Mouse (Mus musculus): ENCODE data around the gene Ddx25. TPM values are rescaled to one million over a fixed set of nuclear protein-coding genes. Genes with fewer than 3 reads are reported as not detected.

Ddx25 gene
- 0.67 and 0.68 TPM in 2 replicates for total RNA-seq (2021)
- long read RNA-seq, experiment 1, full-length matches to known transcripts: 2 of 3 reads
- long read RNA-seq, experiment 1, partial matches to known transcripts: 1 of 3 reads
- long read RNA-seq, experiment 1, other reads (novel, unspliced or antisense): 0 of 3 reads
- long read RNA-seq, experiment 2: 0 reads

DNA sequence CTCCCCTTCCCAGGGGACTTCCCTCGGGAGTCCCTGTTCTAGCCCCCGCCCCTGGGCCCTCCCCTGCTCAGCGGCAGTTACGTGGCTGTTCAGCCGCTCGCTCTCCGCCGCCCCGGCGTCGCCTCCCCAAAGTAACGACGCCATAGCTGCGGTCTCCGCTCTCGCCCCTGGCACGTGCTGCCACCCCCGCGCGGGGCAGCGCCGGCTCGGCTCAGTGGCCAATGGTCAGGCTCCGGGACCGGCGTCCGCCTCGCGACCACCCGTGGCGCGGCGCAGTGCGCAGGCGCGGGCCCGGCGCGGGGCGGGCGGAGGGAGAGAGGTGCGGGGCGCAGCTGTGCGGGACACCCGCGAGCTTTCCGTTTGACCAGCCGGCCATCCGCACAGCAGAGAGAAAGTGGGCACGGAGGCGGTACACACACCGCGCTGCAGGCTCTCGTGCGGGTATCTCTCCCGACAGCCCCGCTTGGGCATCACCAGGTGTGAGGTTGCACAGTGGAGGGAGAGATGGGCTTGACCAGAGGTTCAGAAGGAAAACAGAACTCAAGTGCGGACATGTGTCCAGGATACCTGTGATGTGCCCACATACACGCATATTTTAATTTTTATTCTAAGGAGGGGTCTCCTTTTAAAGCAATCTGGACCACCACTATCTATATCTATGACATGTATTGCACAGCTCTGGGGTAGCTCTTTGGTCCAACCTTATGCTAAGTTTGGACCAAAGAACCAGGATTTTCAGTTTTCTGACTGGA is at the start of gene Ddx25, which contains the start of gene Pus3:
Ddx25 (minus strand) TSS at position 272 of the 752 bp plus-strand sequence.
Pus3 (plus strand) TSS at position 339 of the 752 bp plus-strand sequence.
- peak; percentile 45 for DNase-seq

DNA sequence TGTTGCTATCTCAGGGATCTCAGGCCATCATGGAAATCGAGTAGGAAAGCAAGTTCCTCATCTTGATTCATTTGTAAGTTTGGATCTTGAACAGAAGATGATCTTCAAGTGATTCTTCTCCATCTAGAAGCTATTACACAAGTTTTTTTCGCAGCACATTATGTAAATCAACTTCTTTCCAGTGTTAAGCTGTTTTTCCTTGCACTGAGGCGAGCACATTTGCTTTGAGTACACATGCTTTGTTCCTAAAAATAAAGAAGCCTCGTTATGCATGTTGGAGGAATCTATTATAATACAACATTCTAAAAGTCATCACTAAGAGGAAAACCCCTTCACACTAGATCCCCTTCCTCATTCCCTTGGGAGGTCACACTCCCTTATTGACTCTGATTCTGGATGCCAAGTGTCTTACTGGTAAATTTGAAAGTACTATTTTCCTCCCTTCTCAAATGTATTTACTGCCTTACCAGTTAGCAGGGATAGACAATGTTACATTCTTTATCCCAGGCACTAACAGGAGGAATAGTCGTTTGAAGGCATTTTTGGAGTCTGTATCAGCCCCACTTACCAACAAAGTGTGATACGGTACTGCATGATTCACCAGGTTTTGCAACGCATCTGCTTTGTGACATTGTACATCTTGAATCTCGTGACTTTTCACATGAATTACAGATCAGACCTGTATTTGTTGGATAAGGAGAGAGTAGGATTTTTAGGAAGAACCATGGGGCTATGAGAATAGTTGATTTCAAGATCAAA is 49.5 kb upstream of the Ddx25 start:
- no peak for DNase-seq

DNA sequence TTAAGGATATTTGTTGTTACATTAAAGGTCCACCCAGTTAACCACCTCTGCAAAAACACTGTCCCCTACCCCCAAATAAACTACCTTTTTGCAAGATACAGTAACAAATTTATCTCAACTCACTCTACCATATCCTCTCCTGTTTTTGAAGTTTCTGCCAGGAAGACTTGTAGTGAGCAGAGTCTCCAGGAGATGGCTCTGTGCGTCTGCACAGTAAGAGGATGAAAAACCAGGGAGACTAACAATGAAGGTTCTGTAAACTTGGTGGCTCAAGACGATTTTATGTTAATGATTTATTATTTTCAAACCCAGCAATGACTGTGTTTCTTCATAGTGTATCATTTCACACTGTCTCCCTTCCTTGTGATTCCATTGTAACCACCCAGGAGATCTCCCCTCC is 34.6 kb upstream of the Ddx25 start:
- DNase-seq: no peak

DNA sequence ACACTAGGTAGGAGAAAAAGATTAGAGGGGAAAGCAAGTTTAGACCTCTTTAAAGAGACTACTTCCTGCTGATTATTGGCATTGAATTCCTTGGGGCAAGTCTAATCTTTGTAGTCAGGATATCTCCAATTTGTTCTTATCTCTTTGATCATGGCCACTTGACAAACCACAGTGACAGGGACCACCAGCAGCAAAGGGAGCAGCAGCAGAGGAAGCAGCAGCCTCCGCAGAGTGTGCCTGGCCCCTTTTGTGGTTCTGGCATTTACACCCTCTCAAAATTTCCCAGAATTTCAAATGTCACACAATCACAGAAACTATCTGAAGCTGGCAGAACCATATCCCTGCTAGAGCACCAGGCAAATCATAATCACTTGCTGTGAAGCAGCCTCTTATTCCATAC is 29.3 kb upstream of the Ddx25 start:
- no peak for DNase-seq

DNA sequence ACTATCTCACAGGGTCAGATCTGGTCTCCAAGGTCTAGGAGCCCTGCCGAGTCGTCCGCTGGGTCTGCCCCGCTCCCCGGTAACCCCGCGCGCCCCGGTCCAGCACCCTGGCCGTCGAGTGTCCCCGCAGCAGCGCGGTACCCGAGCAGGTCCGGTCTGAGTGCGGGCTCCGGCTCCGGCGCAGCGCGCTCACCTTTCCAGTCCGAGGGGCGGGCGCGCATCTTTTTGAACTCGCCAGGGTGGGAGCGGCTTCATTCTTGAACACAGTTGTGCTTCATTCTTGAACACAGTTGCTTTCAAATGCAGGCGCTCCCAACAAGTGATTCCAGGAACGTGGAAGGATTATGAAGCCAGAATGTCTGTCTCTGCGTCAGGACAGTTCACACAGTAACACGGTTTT is 16.1 kb upstream of the Ddx25 start:
- DNase-seq: peak; percentile 9

DNA sequence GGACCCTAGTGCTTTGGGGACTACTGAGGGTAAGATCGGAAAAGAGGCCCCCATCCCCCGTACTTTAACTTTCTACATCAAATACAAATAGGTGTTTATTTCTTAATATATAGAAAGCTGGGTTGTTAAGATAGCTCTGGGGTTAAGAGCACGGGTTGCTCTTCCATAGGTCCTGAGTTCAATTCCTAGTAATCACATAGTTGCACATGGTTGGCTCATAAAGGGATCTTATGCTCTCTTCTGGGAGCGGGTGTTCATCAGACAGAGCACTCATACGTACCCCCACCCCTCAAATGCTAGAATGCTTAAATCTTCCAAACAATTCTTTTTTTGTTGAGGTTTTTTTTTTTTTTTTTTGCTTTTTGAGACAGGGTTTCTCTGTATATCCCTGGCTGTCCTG is 12.3 kb upstream of the Ddx25 start:
- DNase-seq: no peak

DNA sequence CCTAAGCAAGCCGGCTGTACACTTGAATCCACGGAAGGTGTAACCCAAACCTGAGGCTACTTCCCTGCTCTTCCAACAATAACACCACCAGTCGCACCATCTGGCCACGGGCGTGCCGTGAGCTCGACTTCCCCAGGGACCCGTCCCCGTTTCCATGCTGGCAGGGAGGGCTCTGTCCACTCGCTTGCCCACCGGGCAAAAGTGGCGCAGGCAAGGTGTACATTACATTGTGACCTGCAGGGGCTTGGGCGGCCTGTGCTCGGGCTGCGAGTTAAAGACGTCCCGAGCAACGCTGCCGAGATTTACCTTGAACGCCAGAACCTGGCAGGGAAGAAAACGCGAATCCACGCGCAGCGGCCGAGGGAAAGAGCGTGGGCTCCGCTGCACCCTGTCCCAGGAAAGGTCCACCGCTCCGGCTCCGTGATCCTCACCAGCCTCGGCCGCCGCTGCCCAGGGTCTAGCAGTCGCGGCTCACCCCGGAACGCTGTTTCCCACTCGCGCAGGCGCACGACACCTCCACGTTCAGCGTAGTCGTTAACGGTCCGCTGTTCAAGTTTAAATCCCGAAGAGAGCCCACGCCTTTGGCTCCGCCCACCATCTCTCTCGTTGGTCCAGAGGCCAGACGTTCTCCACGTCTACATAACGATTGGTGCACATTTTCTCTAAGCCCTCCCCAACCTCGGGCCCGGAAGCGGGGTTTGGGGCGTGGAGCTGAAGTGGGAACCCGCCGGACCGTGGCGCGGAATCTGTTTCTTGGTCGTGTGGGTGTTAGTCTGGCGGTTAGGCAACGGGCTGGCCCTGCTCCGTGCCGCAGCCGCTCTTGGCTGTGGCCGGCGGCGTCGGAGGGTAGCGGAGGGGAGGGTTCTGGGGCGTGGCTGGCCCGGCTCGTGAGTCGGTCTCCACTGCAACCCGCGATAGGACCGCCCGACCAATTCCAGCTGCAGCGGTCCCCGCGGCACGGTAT is 11.5 kb upstream of the Ddx25 start, which contains the start of the genes Pate2 and Hyls1:
Pate2 (plus strand) TSS at position 714 of the 964 bp plus-strand sequence.
Hyls1 (minus strand) TSS at position 828 of the 964 bp plus-strand sequence.
- peak; percentile 95 for DNase-seq

DNA sequence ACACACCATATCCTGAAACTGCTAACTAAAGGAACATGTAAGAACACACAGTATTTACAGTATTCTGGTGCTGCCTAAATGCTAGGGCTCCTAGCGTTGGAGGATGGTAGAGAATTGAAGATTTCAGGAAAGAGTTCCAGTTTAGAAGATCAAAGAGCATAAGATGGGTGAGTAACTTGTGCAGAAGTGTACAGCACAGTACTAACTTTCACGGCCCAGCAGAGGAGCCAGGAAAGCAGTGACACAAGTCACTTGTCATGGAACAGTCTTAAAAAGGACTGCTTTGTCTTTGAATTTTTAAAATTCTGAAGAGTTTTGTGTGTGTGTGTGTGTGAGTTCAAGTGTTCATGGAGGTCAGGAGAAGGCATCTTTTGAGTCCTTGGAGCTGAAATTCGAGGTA is 9.7 kb upstream of the Ddx25 start:
- DNase-seq: no peak

DNA sequence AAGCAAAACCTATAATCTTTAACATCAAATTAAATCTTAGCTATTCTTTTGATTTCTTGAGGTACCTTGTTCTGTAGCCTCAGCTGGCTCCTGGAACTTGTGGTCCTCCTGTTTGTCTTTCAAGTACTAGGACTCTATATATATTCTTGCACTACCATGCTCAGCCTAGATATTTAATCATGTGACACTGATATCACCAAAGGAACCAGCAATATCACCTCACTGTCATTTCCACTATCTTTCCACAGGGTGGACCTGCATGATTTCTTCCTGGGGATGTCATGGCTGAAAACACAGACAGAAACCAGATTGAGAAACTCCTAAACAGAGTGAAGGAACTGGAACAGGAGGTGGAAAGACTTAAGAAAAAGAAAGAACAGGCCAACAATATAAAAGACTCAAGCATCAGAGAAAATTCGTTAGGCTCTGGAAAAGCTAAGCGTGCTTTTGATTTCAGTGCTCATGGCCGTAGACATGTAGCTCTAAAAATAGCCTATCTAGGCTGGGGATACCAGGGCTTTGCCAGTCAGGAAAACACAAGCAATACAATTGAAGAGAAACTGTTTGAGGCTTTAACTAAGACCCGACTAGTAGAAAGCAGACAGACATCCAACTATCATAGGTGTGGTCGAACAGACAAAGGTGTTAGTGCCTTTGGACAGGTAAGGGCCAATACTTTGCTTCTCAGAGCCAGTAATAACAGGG is 6.4 kb upstream of the Ddx25 start:
- no peak for DNase-seq

DNA sequence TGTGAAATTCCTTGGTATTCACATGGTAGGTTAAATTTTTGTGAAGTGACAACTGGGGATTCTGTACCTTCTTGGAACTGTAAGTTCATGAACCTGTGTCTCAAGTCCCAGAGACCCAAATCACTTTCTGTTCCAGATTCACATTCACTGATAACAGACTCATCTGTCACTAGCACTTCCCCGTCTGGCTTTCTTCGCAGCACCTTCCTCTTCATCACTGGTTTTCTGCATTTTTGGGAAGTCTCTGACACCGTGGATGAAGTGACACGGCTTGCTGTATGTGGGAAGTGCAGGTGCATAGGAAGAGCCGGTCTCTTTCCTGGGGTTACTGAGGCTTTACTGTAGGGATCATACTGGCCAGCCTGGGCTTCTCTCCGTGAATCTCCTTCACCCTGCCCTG is 3.3 kb upstream of the Ddx25 start:
- DNase-seq: no peak

DNA sequence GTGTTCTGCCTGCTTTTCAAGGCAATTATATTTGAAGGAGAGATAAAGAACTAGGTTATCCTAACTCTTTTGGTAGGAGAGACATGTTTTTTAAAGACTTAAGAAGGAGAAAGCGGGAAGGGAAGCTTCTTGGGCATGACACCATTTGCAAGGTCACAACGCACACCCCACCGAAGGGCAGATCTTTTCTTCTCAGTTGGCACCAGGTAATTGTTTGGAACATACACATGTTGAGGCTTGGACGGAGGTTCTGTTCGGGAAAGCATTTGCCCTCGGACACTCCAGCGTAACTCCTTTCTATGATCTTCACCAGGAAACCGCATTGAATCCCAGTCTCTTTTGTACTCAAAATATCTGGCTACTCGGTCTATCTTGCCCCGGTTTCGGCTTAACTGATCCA is 2.7 kb upstream of the Ddx25 start:
- no peak for DNase-seq

DNA sequence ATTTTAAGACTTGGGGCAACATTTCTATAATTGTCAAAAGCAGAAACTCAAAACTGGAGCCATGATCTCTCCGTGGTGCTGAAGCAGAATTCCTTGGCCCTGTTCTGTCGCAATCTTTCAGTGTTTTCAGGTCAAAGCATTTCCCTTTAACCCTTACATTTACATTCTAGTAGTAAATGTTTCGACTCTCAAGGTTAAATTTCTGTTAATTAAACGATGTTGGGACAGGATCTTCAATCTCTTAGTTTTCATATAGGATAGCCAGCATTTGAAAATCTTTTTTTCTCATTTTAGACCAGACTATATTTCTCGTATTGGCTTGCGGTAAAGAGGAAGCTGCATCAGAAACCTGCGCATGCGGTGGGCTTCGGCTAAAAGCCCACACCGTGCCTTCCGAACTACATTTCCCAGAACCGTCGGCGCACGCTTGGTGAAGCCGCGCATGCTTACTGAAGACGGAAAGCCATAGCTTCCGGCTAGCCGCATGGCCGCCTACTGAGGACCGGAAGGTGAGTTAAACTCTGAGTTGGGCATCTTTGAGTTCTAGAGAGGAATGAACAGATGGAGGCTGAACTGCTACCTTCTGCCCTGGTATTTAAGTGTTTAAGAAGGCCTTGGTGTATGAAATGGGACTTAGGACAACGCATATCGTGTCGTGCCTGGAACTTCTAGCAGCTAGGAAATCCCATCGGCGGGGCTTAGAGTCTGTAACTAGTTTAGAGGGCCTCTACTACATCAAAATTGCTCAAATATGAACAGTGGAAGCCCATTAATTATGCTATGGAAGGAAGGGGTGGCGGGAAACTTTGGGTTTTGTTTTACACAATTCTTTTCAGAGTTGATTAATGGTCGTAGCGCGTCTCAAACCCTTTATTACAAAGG is 922 bp upstream of the Ddx25 start:
- peak; percentile 83 for DNase-seq

DNA sequence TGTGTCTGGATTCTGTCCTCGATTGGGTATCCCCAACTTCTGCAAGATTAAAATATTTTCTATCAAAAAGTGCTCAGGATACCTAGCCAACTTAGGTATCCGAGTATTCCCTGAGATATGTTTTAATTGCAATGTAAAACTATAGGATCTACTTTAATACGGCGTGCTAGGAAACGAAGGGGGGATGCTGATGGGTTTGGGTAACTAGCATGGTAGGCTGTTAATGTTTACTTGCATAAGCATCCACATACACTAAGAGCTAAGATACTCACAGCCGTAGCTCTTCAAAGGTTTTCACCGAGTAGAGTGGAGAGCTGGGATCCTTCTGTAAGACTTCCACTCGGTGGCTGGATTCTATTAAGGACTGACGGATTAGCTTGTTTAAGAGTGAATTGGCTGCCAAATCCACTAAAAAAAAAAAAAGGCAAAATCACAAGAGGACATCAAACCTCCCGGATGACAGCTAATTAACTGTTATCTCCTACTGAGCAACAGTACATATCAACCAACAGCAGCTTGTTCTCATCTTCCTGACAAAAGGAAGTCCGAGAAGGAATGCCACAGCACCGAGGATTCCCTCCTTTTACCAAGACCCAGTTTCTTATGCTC is 1.7 kb downstream of the Ddx25 start:
- no peak for DNase-seq

DNA sequence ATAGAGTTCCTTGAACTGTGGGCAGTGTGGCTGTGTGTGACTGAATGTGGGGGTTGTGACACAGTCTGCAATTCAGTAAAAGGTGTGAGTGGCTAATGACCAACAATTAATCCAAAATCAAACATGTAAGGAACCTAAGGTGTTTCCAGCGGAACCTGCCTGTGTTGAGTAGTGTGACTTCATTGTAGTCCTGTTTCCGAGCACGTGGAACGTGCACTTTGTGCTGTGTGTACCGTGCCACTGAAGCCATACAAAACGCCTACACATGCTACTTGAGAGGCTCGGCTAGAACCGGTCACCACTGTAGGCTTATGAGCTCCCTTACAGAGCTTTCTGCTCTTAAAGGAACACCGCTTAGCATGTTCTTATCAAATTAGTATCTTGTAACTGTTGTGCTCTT is 9.9 kb downstream of the Ddx25 start:
- DNase-seq: no peak

DNA sequence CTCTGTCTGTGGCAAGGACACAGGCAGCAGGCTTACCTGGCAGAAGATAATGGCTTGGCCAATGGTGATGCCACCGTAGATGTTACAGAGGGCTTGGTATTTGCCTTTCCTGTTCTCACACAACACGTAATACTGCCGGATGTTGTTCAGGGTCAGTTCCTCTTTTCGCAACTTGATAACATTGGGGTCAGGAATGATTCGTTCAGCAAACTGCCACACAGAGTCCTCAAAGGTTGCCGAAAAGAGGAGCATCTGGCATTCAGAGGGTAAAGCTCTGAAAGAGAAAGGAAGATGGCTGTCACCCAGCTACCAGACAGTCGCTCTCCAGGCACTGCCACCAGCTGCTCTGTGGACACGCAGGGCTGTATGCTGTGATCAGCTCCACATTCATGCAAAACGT is 11.6 kb downstream of the Ddx25 start:
- no peak for DNase-seq

DNA sequence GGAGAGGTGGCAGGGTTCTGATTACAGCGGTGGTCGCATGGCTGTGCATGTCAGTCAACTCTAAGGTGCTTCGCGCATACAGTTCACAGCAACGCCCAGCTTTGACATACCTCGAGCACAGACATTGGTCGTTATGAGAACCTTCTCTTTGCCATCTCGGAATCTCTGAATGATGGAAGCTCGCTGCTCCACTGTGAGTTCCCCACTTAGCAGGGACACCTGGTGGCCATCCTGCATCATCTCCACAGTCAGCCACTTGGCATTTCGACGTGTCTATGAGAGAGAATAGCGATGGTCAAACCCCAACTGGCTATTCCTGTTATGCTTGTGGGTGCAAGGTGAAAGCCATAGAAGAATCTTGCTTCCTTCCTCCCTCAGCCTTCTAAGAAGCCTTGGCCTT is 12.6 kb downstream of the Ddx25 start:
- no peak for DNase-seq

DNA sequence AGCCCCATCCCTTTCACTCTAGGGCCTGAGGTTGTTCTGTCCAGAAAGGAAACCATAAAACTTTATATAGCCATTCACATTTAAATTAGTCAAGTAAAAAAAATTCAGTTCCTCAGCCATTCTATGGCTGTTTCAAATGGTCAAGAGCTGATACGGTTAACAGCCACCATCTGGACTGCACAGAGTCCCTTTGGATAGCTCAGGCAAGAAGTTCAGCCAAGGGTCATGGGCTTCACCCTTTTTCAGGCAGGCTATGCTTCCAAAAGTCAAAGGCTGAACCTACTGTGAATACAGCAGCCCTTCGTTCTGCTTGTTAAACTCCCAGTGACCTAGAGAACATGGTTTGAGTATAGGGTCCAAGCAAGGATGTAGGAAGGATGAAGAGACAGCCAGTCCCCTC is 13.7 kb downstream of the Ddx25 start:
- DNase-seq: no peak

DNA sequence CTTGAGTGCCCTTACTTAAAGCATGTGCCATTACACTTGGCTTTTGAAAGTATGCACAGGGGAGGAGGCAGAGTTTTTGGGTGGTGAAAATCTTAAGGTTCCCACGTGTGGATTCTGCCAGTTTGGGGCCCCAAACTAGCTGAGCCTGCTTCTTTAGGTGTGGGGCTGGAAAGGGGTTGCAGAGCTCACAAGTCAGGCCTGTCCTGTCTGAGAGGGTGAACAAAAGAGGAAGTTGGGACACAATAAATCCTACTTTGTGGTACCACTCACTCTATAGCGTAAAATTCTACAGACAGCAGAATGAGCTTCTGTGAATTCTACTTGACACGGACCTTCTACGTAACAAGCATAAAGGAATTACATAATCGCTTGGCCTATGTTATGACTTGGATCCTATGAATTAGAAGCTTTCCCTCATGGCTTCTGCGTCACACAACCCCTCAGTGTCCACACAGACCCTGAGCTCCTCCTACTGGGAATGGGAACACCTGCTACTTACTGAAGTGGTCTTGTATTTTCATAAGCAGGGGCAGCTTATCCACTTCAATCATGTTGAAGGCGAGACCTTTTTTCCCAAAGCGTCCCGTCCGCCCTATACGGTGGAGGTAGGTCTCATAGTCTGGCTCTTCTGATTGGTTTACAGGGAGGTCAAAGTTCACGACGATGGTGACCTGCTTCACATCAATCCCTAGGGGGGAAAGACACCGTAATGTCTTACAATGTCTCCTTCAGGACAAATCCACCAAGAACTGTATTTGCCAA is 15.0 kb downstream of the Ddx25 start:
- DNase-seq: no peak

DNA sequence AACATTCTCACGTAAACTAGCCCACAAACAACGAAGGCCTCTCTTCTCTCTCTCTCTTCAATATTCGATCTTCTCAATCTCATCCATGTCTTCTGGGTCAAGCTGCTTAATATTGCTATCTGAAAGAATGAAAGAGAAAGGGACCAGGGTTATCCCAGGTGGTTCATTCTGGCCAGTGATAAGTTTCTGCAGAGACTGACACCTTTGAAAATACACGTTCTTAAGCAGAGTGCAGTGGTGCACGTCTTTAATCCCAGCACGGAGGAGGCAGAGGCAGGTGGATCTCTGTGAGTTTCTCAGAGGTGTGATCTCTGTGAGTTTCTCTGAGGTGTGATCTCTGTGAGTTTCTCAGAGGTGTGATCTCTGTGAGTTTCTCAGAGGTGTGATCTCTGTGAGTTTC is 16.4 kb downstream of the Ddx25 start:
- no peak for DNase-seq

All from adrenal gland, postnatal 14 days (tissue).